Mouse (Mus musculus): ENCODE measurements around the gene Slc38a4.

- TF ChIP-seq POLR2A (IDR thresholded peaks at IDR 0.05; ENCODE audit: low read depth, low read length) (no peak), CTCF (IDR thresholded peaks at IDR 0.05; ENCODE audit: extremely low read depth, insufficient read length, insufficient replicate concordance, low read depth, low read length) (no peak)
Measured at GRCm38 (mm10) chr15:97060102-97060501, 4.3 kb upstream of the Slc38a4 start.
